Mouse (Mus musculus): ENCODE data around the gene AW549877. TPM values are rescaled to one million over a fixed set of nuclear protein-coding genes. Genes with fewer than 3 reads are reported as not detected.

AW549877 gene
- polyA plus RNA-seq, 1 experiment = 42.5 TPM

DNA sequence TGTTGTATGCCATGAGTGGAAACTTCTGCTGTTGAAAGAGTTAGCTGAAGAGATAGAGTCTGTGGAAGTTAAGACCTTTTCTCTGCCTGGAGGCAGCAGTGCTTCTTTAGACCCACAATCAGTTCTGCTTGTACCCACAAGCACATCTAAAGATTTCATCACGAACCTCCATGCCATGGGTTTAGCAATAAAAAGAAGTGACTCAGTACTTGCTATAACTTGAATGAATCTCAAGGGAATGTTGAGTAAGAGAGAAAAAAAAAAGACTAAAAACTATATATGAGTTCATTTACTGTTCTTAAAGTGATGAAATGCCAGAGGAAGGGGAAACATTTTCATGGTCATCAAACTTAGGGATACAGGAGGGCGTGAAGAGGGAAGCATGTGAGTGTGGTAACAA lies 5.0 kb upstream of the AW549877 start:
- TF ChIP-seq POLR2A (IDR thresholded peaks at IDR 0.05; ENCODE audit: borderline replicate concordance, insufficient read depth, low read length) = no peak
- no peak for TF ChIP-seq CTCF (IDR thresholded peaks at IDR 0.05; ENCODE audit: borderline replicate concordance, insufficient read depth, low read depth, low read length)
- H3K4me1 ChIP-seq (ENCODE audit: control insufficient read depth, insufficient read depth, low read length) = no peaks in the 10 kb centered on the region
- H3K27ac ChIP-seq (ENCODE audit: insufficient read depth, low read length) = no peak overlapping the region
- DNase-seq = no peak
- no peak overlapping the region for H3K4me3 ChIP-seq (replicated peaks; ENCODE audit: insufficient read depth, low read depth, low read length)
- whole genome bisulfite sequencing = 89% methylated on average over 2 of the region's 2 CpGs
- no peaks in the 10 kb centered on the region for H3K27me3 ChIP-seq (ENCODE audit: control insufficient read depth, insufficient read depth, low read length)

DNA sequence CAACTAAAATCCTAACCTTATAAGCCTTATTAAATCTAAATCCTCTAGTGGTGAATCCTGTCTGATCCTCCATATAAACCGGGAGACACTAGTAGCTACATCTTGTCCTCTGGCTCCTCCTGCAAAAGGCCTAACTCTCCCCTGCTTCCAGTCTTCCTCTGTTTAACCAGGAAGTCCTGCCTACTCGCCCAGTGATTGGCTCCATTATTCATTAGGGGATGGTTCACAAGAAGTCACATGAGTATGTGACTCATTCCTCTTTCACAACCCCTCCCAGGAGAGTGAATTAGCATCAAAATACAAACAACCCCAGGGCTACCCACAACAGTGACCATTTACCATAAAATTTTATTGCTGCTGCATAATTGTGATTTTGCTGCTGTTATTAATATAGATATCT lies 3.6 kb upstream of the AW549877 start:
- no peaks in the 10 kb centered on the region for H3K27me3 ChIP-seq (ENCODE audit: control insufficient read depth, insufficient read depth, low read length)
- no peak overlapping the region for H3K4me3 ChIP-seq (replicated peaks; ENCODE audit: insufficient read depth, low read depth, low read length)
- TF ChIP-seq POLR2A (IDR thresholded peaks at IDR 0.05; ENCODE audit: borderline replicate concordance, insufficient read depth, low read length) (no peak), CTCF (IDR thresholded peaks at IDR 0.05; ENCODE audit: borderline replicate concordance, insufficient read depth, low read depth, low read length) (no peak)
- H3K27ac ChIP-seq (ENCODE audit: insufficient read depth, low read length) = no peak overlapping the region
- 64% methylated on average over 2 of the region's 2 CpGs for WGBS
- H3K4me1 ChIP-seq (ENCODE audit: control insufficient read depth, insufficient read depth, low read length) = no peaks in the 10 kb centered on the region
- no peak for DNase-seq

DNA sequence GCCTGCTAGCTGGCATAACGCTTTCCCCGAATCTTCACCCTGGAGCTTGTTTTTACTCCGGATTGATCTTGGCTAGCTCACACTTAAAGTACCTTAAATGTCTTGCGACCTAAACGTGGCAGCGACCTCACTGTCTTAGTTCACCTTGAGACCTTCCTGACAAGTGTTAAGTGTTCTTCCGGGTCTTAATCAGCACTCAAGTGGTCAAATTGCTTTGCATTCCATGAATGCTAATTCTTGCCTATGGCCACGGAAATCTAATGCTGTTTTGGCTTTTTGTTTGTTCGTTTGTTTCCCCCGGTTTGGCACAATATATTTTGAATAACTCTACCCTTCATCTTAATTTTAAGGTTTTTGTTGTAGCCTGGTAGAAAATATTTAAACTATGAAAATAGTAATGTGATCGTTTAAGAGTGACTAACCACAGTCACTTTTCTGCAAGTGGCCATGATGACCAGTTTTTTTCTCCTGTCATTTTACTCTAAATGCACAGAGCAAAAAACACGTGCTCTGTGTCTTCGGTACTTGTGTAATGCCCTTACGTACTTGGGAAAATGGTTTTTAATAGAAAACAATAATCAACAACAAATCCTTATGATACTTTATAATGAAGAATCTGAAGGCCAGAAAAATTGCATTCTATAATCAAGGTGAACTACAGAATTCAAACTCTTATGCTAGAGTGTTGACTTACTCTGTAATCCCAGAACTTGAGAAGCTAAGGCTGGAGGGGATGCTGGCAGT lies 895 bp upstream of the AW549877 start:
- WGBS = 18% methylated on average over 14 of the region's 14 CpGs
- DNase-seq = no peak
- Histone ChIP-seq H3K27me3 (ENCODE audit: control insufficient read depth, insufficient read depth, low read length) (no peaks in the 10 kb centered on the region), H3K27ac (ENCODE audit: insufficient read depth, low read length) (peak overlapping the region; percentile 87), H3K4me1 (ENCODE audit: control insufficient read depth, insufficient read depth, low read length) (no peaks in the 10 kb centered on the region), H3K4me3 (replicated peaks; ENCODE audit: insufficient read depth, low read depth, low read length) (peak overlapping the region; percentile 75)
- TF ChIP-seq CTCF (IDR thresholded peaks at IDR 0.05; ENCODE audit: borderline replicate concordance, insufficient read depth, low read depth, low read length) = no peak
- no peak for TF ChIP-seq POLR2A (IDR thresholded peaks at IDR 0.05; ENCODE audit: borderline replicate concordance, insufficient read depth, low read length)

GRCm38 (mm10) chr15:3994852-3995447 lies 594 bp downstream of the AW549877 start:
- WGBS = 11% methylated on average over 14 of the region's 14 CpGs
- DNase-seq = peak in 1 of 2 experiments; percentile 13
- Histone ChIP-seq H3K4me1 (ENCODE audit: control insufficient read depth, insufficient read depth, low read length) (no peaks in the 10 kb centered on the region), H3K27ac (ENCODE audit: insufficient read depth, low read length) (peak overlapping the region; percentile 76), H3K27me3 (ENCODE audit: control insufficient read depth, insufficient read depth, low read length) (no peaks in the 10 kb centered on the region), H3K4me3 (replicated peaks; ENCODE audit: insufficient read depth, low read depth, low read length) (peak overlapping the region; percentile 73)
- TF ChIP-seq CTCF (IDR thresholded peaks at IDR 0.05; ENCODE audit: borderline replicate concordance, insufficient read depth, low read depth, low read length) (no peak), POLR2A (IDR thresholded peaks at IDR 0.05; ENCODE audit: borderline replicate concordance, insufficient read depth, low read length) (no peak)

GRCm38 (mm10) chr15:3987981-3988380 lies 7.6 kb downstream of the AW549877 start:
- WGBS = 64% methylated on average over 2 of the region's 2 CpGs
- Histone ChIP-seq H3K4me1 (ENCODE audit: control insufficient read depth, insufficient read depth, low read length) (no peaks in the 10 kb centered on the region), H3K27ac (ENCODE audit: insufficient read depth, low read length) (no peak overlapping the region), H3K4me3 (replicated peaks; ENCODE audit: insufficient read depth, low read depth, low read length) (no peak overlapping the region), H3K27me3 (ENCODE audit: control insufficient read depth, insufficient read depth, low read length) (no peaks in the 10 kb centered on the region)
- TF ChIP-seq CTCF (IDR thresholded peaks at IDR 0.05; ENCODE audit: borderline replicate concordance, insufficient read depth, low read depth, low read length) = no peak
- TF ChIP-seq POLR2A (IDR thresholded peaks at IDR 0.05; ENCODE audit: borderline replicate concordance, insufficient read depth, low read length) = no peak
- DNase-seq = no peak

- H3K27ac ChIP-seq (ENCODE audit: insufficient read depth, low read length) = no peak overlapping the region
- H3K27me3 ChIP-seq (ENCODE audit: control insufficient read depth, insufficient read depth, low read length) = no peaks in the 10 kb centered on the region
- 69% methylated on average over 2 of the region's 2 CpGs for WGBS
- H3K4me1 ChIP-seq (ENCODE audit: control insufficient read depth, insufficient read depth, low read length) = no peaks in the 10 kb centered on the region
- TF ChIP-seq POLR2A (IDR thresholded peaks at IDR 0.05; ENCODE audit: borderline replicate concordance, insufficient read depth, low read length) (no peak), CTCF (IDR thresholded peaks at IDR 0.05; ENCODE audit: borderline replicate concordance, insufficient read depth, low read depth, low read length) (no peak)
- DNase-seq = no peak
- H3K4me3 ChIP-seq (replicated peaks; ENCODE audit: insufficient read depth, low read depth, low read length) = no peak overlapping the region
Measured at GRCm38 (mm10) chr15:3984876-3985275, 10.7 kb downstream of the AW549877 start.

- Histone ChIP-seq H3K27ac (ENCODE audit: insufficient read depth, low read length) (no peak overlapping the region), H3K27me3 (ENCODE audit: control insufficient read depth, insufficient read depth, low read length) (no peaks in the 10 kb centered on the region), H3K4me1 (ENCODE audit: control insufficient read depth, insufficient read depth, low read length) (no peaks in the 10 kb centered on the region), H3K4me3 (replicated peaks; ENCODE audit: insufficient read depth, low read depth, low read length) (no peak overlapping the region)
- TF ChIP-seq POLR2A (IDR thresholded peaks at IDR 0.05; ENCODE audit: borderline replicate concordance, insufficient read depth, low read length) (no peak), CTCF (IDR thresholded peaks at IDR 0.05; ENCODE audit: borderline replicate concordance, insufficient read depth, low read depth, low read length) (no peak)
- WGBS = 94% methylated on average over 5 of the region's 5 CpGs
- no peak for DNase-seq
Measured at GRCm38 (mm10) chr15:3982732-3983131, 12.8 kb downstream of the AW549877 start.

DNA sequence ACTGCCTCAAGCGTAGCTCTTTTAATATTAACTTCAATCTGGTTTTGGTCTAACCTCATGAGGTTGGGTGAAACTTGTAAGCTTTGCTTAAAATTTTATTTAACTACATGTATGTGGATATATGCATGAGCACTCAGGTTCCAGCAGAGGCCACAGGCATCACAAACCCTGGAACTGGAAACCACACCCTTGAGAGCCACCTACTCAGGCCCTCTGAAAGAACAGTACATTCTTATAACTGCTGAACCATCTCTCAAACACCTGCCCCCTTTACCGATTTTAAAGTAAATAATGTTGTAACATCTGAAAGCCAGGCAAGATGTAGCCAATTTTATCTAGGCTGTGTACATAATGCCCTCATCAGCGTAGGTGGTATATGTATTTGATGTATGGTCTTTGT lies 15.7 kb downstream of the AW549877 start:
- TF ChIP-seq CTCF (IDR thresholded peaks at IDR 0.05; ENCODE audit: borderline replicate concordance, insufficient read depth, low read depth, low read length) (no peak), POLR2A (IDR thresholded peaks at IDR 0.05; ENCODE audit: borderline replicate concordance, insufficient read depth, low read length) (no peak)
- Histone ChIP-seq H3K27me3 (ENCODE audit: control insufficient read depth, insufficient read depth, low read length) (no peaks in the 10 kb centered on the region), H3K4me1 (ENCODE audit: control insufficient read depth, insufficient read depth, low read length) (no peaks in the 10 kb centered on the region), H3K4me3 (replicated peaks; ENCODE audit: insufficient read depth, low read depth, low read length) (no peak overlapping the region), H3K27ac (ENCODE audit: insufficient read depth, low read length) (peak overlapping the region; percentile 93; the same call in 1 of the 2 replicates)
- no peak for DNase-seq
- 71% methylated on average over 3 of the region's 3 CpGs for WGBS

Measured in cerebellum, adult 2 months (tissue).